Mouse (Mus musculus): Measurements from ENCODE around the gene Sfmbt2.

Sfmbt2 gene

GRCm38 (mm10) chr2:10569392-10569791, 199.1 kb downstream of the Sfmbt2 start:
- DNase-seq, result no peak

- no peak for DNase-seq
Measured at GRCm38 (mm10) chr2:10572311-10572710, 202.0 kb downstream of the Sfmbt2 start.

GRCm38 (mm10) chr2:10575962-10576740, 205.8 kb downstream of the Sfmbt2 start:
- DNase-seq, result no peak

- DNase-seq, result no peak
Measured at GRCm38 (mm10) chr2:10582673-10583072, 212.4 kb downstream of the Sfmbt2 start.

GRCm38 (mm10) chr2:10583103-10583502, 212.8 kb downstream of the Sfmbt2 start:
- DNase-seq, result no peak

- DNase-seq, result no peak
Measured at GRCm38 (mm10) chr2:10591310-10591709, 221.0 kb downstream of the Sfmbt2 start.

- DNase-seq, result no peak
Measured at GRCm38 (mm10) chr2:10615500-10615899, 245.2 kb downstream of the Sfmbt2 start.
